Mouse (Mus musculus) forebrain, embryonic 15.5 days (tissue): Measurements from ENCODE around the gene Col23a1. TPM values are rescaled to one million over a fixed set of nuclear protein-coding genes. Genes with fewer than 3 reads are reported as not detected.

Experiments
- ATAC-seq: fragments of 200-750 bp; cut with Nextera tagmentation; replicated peaks from 2 replicates; pipeline ENCODE4 v1.8.0; 2017; ENCODE audit warnings: mild to moderate bottlenecking, moderate TSS enrichment, moderate library complexity
- H3K27ac ChIP-seq: fragments of 300-500 bp; sonication (generic); replicated peaks from 2 replicates; pipeline ENCODE4 v1.5.1; 2015; ENCODE audit warnings: mild to moderate bottlenecking, inconsistent platforms
- H3K27me3 ChIP-seq: fragments of 300-500 bp; sonication (generic); 2 replicates; pipeline ENCODE4 v1.6.1; 2015; ENCODE audit warnings: inconsistent platforms
- H3K36me3 ChIP-seq: fragments of 300-500 bp; sonication (generic); 2 replicates; pipeline ENCODE4 v1.6.1; 2015; ENCODE audit warnings: mild to moderate bottlenecking, inconsistent platforms
- H3K4me1 ChIP-seq: fragments of 300-500 bp; sonication (generic); 2 replicates; pipeline ENCODE4 v1.6.1; 2015; ENCODE audit warnings: inconsistent platforms
- H3K4me2 ChIP-seq: fragments of 300-500 bp; sonication (generic); replicated peaks from 2 replicates; pipeline ENCODE4 v1.6.1; 2015; ENCODE audit warnings: mild to moderate bottlenecking, inconsistent platforms
- H3K4me3 ChIP-seq: fragments of 300-500 bp; sonication (generic); 2 replicates; pipeline ENCODE4 v1.5.1; 2015; ENCODE audit warnings: mild to moderate bottlenecking, inconsistent platforms
- H3K9ac ChIP-seq: fragments of 300-500 bp; sonication (generic); replicated peaks from 2 replicates; pipeline ENCODE4 v1.6.1; 2015; ENCODE audit warnings: mild to moderate bottlenecking, inconsistent platforms
- H3K9me3 ChIP-seq: fragments of 300-500 bp; sonication (generic); 2 replicates; pipeline ENCODE4 v1.6.1; 2016; ENCODE audit warnings: inconsistent platforms
- WGBS: fragments of 180-500 bp; shearing (Covaris S2); methylation state at CpG from one replicate; pipeline ENCODE4 v1.1.7; 2015; ENCODE audit warnings: mixed read lengths; 5-methylcytosine and 5-hydroxymethylcytosine counted together
- polyA plus RNA-seq: library from polyadenylated mRNA; unstranded; fragments of >200 nt; fragmentation: Nextera tagmentation; extraction: Ambion mirVana; gene quantifications from 2 replicates; pipeline ENCODE4 v1.2.1, GENCODE M21; 2015

The Col23a1 gene
- polyA plus RNA-seq, 1 experiment from 2014 or later: 4.1 TPM

DNA sequence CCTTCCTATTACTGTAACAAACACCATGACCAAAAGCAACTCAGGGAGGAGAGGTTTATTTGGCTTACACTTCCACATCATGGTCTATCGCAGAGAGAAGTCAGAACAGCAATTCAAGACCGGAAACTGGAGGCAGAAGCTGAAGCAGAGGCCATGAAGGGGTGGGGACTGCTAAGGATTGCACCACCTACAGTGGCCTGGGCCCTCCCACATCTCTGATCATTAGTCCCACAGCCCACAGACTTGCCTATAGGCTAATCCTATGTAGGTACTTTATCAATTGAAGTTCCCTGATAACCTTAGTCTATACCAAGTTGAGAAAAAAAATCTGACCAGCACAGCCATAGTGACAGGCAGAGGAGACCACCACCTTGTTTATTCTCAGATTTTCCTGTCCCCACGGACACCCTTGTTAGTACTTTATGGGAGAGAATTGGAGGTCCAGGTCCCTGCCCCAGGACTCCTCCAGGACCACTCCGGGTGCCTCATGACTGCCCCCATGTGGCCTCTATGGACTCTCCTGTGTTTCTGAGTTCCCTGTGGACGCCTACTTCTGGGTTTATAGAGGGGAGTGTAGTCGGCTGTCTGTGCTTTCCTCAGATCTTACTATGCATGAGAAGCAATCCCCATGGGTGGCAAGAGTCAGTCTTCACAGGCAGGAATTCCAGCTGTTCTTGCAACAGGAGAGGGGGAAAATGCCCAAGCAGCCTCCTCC lies 157.1 kb downstream of the Col23a1 start:
- WGBS: 40% methylated on average over 6 of the region's 6 CpGs
- H3K36me3 ChIP-seq: no peaks in the 10 kb centered on the region
- no peak for ATAC-seq
- H3K4me3 ChIP-seq: no peak overlapping the region
- H3K4me2 ChIP-seq: no peak overlapping the region
- no peaks in the 10 kb centered on the region for H3K27me3 ChIP-seq
- H3K9ac ChIP-seq: no peak overlapping the region
- H3K4me1 ChIP-seq: 0 out of 2 replicates have a peak, but pooled peaks cover 5% of the 10 kb centered on the region
- H3K9me3 ChIP-seq: no peaks in the 10 kb centered on the region
- H3K27ac ChIP-seq: no peak overlapping the region

DNA sequence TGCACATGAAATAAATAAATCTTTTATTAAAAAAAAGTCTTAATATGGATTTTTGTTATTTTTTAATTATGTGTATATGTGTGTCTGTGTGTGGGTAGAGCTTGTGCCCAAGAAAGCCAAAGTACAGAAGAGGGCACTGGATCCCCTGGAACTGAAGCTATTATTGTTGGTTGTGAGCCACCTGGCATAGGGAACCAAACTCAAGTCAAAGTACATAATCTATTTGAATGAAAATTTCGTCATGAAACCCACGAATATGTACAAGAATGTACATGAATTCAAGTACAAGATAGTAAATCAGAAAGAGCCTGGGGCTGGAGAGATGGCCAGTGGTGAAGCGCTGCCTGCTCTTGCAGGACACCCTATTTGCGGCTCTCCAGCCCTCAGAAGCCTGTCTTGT lies 158.5 kb downstream of the Col23a1 start:
- no peak for ATAC-seq
- no peaks in the 10 kb centered on the region for H3K36me3 ChIP-seq
- WGBS: 64% methylated on average over 4 of the region's 4 CpGs

DNA sequence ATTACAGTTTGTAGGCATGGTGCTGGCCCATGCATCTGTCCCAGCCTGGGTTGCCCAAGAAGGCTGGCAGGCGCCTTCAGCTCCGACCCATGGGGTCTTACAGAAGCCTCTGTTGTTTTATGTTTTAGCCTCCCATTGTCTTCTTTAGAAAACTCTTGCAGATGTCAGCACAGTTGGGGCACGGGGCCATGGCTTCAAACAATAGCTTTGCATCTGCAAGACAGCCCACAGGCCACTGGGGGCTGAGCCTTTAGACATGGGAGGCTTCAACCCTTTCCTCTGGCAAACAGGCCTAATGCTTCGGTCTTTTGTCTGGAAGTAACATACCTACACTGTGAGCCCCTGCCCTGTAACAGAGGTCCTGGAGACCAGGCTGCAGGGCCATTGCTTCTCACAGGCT lies 159.0 kb downstream of the Col23a1 start:
- H3K36me3 ChIP-seq: no peaks in the 10 kb centered on the region
- no peak for ATAC-seq
- no peak overlapping the region for H3K4me2 ChIP-seq
- no peak overlapping the region for H3K4me3 ChIP-seq
- H3K9ac ChIP-seq: no peak overlapping the region
- no peaks in the 10 kb centered on the region for H3K27me3 ChIP-seq
- 10% methylated on average over 4 of the region's 4 CpGs for WGBS
- no peaks in the 10 kb centered on the region for H3K9me3 ChIP-seq
- H3K4me1 ChIP-seq: 0 out of 2 replicates have a peak, but pooled peaks cover 3% of the 10 kb centered on the region
- H3K27ac ChIP-seq: no peak overlapping the region

More for the DNA sequence above, 158.5 kb downstream of the Col23a1 start:
- no peak overlapping the region for H3K27ac ChIP-seq
- no peak overlapping the region for H3K4me2 ChIP-seq
- H3K4me3 ChIP-seq: no peak overlapping the region
- H3K9ac ChIP-seq: no peak overlapping the region
- H3K27me3 ChIP-seq: no peaks in the 10 kb centered on the region
- 0 out of 2 replicates have a peak, but pooled peaks cover 5% of the 10 kb centered on the region for H3K4me1 ChIP-seq
- H3K9me3 ChIP-seq: no peaks in the 10 kb centered on the region

DNA sequence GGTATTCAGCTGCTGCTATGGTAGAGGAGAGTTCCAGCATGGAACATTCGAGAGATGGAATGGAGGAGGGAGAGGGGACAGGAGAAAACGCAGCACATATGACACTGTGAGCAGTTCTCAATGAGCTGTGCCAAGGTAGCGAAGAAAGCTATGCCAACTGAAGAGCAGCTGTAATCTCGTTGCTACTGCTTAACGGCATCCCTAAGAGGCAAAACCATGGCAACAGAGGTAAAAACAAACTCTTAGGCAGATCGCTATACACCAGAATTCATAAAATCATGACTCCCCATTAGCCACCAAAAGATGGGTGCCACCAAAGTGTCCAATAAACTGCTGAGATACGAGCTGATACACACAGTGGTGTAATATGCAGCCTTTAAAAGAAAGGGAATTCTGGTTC lies 160.2 kb downstream of the Col23a1 start:
- Histone ChIP-seq H3K9me3 (no peaks in the 10 kb centered on the region), H3K36me3 (no peaks in the 10 kb centered on the region), H3K4me2 (no peak overlapping the region), H3K9ac (no peak overlapping the region), H3K27me3 (no peaks in the 10 kb centered on the region), H3K27ac (peak overlapping the region; percentile 35; the same call in 1 of the 2 replicates), H3K4me1 (0 out of 2 replicates have a peak, but pooled peaks cover 2% of the 10 kb centered on the region), H3K4me3 (no peak overlapping the region)
- WGBS: 61% methylated on average over 7 of the region's 7 CpGs
- ATAC-seq: no peak

DNA sequence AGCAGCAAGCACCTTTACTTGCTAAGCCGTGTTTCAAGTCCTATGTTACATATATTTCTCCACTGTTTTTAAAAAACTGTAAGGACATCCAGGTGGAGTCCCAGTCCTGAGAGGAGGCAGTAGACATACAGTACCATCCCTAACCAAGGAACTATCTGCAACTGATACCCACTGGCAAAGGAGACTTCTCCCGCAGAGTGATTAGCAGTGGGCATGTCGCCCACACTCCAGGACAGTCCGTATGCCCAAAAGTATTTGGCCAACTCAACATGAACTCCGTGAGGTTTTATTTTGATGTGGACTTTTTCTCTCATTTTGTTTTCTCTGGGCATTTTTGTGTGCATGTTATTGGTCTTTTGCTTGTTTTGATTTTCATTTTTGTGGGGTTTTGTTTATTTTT lies 161.6 kb downstream of the Col23a1 start:
- no peak overlapping the region for H3K4me3 ChIP-seq
- 0 out of 2 replicates have a peak, but pooled peaks cover 2% of the 10 kb centered on the region for H3K4me1 ChIP-seq
- no peaks in the 10 kb centered on the region for H3K9me3 ChIP-seq
- H3K27ac ChIP-seq: no peak overlapping the region
- no peak overlapping the region for H3K4me2 ChIP-seq
- ATAC-seq: no peak
- H3K36me3 ChIP-seq: no peaks in the 10 kb centered on the region
- no peak overlapping the region for H3K9ac ChIP-seq
- H3K27me3 ChIP-seq: no peaks in the 10 kb centered on the region
- WGBS: 90% methylated on average over 5 of the region's 5 CpGs

DNA sequence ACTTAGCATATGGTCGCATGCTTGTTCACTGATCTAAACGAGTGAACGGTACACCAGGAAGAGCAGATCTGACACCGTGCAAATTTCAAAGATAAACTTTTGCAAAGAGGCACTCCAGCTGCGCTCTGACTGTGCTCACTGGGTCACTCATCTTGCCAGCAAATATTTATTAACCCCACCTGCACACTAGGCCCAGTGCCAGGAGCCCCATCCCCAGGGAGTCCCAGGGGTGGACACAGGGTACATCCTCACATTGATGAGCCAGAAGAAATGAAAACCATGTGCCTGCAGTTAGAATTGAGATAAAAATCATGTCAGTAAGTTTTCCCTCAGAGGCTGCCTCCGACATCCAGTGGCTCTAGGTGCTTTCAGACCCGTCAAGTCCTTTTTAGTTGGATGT lies 162.2 kb downstream of the Col23a1 start:
- Histone ChIP-seq H3K4me3 (no peak overlapping the region), H3K4me1 (0 out of 2 replicates have a peak, but pooled peaks cover 2% of the 10 kb centered on the region), H3K4me2 (no peak overlapping the region), H3K27me3 (no peaks in the 10 kb centered on the region), H3K27ac (no peak overlapping the region), H3K9ac (no peak overlapping the region), H3K9me3 (no peaks in the 10 kb centered on the region), H3K36me3 (no peaks in the 10 kb centered on the region)
- WGBS: 71% methylated on average over 7 of the region's 7 CpGs
- ATAC-seq: no peak

DNA sequence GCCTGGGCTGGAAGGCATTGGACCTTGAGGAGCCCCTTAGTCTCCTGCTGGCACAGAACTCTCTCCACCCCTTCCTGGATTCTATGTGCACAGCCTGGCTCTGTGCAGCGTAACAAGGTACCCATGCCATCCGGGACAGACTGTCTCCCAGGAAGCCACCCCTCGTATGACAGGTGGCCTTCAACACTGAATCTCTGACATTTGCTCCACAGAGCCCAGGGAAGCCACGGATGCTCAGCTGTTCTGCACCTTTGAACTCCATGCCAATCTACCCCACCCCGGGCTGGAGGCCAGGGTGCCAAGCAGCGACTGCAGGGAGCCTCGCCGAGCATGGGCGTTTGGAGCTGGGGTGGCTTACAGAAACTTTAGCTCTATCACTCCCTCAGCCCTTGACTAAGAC lies 164.0 kb downstream of the Col23a1 start:
- H3K4me2 ChIP-seq: no peak overlapping the region
- H3K9me3 ChIP-seq: no peaks in the 10 kb centered on the region
- H3K27ac ChIP-seq: no peak overlapping the region
- no peaks in the 10 kb centered on the region for H3K36me3 ChIP-seq
- ATAC-seq: no peak
- H3K27me3 ChIP-seq: no peaks in the 10 kb centered on the region
- 91% methylated on average over 9 of the region's 9 CpGs for WGBS
- peaks cover 4% of the 10 kb centered on the region; the same call in 1 of the 2 replicates for H3K4me1 ChIP-seq
- no peak overlapping the region for H3K9ac ChIP-seq
- H3K4me3 ChIP-seq: no peak overlapping the region

DNA sequence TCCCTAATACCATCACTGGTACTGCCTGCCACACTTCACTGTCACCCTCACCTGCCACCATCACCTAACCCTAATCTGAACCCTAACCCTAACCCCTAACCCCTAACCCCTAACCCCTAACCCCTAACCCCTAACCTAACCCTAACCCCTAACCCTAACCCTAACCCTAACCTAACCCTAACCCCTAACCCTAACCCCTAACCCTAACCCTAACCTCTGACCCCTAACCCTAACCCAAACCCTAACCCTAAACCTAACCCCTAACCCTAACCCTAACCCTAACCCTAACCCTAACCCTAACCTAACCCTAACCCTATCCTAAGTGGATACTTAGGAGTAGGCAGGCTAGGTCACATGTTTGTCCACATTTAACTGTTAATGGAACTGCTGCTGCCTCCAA lies 165.8 kb downstream of the Col23a1 start:
- H3K36me3 ChIP-seq: no peaks in the 10 kb centered on the region
- no peak for ATAC-seq
- H3K4me1 ChIP-seq: peaks cover 15% of the 10 kb centered on the region
- no peaks in the 10 kb centered on the region for H3K27me3 ChIP-seq
- no peak overlapping the region for H3K4me3 ChIP-seq
- no peak overlapping the region for H3K27ac ChIP-seq
- H3K9ac ChIP-seq: no peak overlapping the region
- no peaks in the 10 kb centered on the region for H3K9me3 ChIP-seq
- no peak overlapping the region for H3K4me2 ChIP-seq

DNA sequence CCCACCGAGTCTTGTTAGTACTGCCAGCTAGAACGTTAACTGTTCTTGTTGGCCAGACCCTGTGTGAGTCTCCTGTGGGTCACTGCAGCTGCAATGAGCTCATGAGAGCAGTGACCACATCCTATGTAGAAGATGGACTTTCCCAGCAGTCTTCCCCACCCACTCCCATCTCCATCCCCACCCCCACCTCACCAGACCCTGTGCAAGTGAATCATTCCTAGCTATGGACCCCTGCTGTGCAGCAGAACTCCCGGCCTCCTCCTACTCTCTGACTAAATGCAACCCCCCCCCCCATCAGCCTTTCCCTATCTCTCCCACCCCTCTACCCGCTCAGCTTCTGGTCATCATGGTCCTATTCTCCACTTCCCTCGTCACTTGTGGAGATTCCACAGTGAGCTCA lies 167.9 kb downstream of the Col23a1 start:
- H3K9ac ChIP-seq: no peak overlapping the region
- no peak for ATAC-seq
- H3K36me3 ChIP-seq: no peaks in the 10 kb centered on the region
- no peak overlapping the region for H3K27ac ChIP-seq
- no peaks in the 10 kb centered on the region for H3K9me3 ChIP-seq
- H3K4me2 ChIP-seq: no peak overlapping the region
- no peak overlapping the region for H3K4me3 ChIP-seq
- no peaks in the 10 kb centered on the region for H3K27me3 ChIP-seq
- peaks cover 15% of the 10 kb centered on the region for H3K4me1 ChIP-seq
- WGBS: 60% methylated on average over 5 of the region's 5 CpGs

DNA sequence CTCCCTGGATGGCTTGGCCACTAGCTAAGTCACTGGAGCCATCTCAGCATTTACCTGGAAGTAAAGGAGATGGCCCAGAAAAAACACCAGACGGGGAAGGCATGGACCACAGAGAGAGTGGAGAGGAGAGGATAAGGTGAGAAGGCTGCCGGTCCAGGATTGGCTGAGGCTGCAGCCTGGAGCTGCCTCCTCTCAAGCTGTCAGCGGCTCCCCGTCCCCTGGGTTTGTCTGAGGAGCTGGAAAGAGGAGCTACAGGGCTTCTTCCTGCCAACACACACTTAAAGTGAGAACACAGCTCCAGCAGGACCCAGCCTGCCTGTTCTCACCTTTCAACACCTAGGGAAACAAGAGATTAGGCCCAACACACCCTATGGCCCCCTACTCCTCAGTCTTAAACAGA lies 168.9 kb downstream of the Col23a1 start:
- ATAC-seq: no peak
- H3K27ac ChIP-seq: peak overlapping the region; percentile 60; the same call in 1 of the 2 replicates

DNA sequence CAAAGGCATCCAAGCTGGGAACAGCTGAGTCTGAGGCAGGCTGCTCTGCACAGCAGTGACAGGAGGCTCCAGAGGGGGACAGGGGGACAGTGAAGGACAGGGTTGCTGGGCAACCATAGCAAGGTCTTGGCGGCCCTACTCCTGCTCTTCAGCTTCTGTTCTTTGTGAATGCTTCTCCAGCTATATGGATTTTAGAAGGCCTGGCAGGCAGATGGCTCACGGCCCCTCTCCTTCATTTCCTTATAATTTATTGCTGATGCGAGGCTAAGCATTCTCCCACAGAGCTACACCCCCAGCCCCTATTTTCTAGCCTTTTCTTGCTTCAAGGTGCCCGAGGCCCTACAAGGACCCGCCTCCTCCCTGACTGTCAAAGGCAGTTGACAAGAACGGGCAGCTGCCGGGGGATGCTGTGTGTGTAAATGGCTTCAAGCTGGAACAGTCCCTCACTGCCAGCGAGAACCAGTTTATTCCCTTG lies 169.9 kb downstream of the Col23a1 start:
- Histone ChIP-seq H3K9me3 (no peaks in the 10 kb centered on the region), H3K4me2 (no peak overlapping the region), H3K27ac (peak overlapping the region; percentile 60; the same call in 1 of the 2 replicates), H3K4me1 (peaks cover 15% of the 10 kb centered on the region), H3K9ac (no peak overlapping the region), H3K4me3 (no peak overlapping the region), H3K27me3 (no peaks in the 10 kb centered on the region), H3K36me3 (no peaks in the 10 kb centered on the region)
- peak; percentile 81 for ATAC-seq
- WGBS: 37% methylated on average over 8 of the region's 8 CpGs

More for the DNA sequence above, 168.9 kb downstream of the Col23a1 start:
- whole genome bisulfite sequencing: 59% methylated on average over 4 of the region's 4 CpGs
- Histone ChIP-seq H3K4me2 (no peak overlapping the region), H3K9me3 (no peaks in the 10 kb centered on the region), H3K27me3 (no peaks in the 10 kb centered on the region), H3K4me3 (no peak overlapping the region), H3K36me3 (no peaks in the 10 kb centered on the region), H3K4me1 (peaks cover 15% of the 10 kb centered on the region), H3K9ac (no peak overlapping the region)

DNA sequence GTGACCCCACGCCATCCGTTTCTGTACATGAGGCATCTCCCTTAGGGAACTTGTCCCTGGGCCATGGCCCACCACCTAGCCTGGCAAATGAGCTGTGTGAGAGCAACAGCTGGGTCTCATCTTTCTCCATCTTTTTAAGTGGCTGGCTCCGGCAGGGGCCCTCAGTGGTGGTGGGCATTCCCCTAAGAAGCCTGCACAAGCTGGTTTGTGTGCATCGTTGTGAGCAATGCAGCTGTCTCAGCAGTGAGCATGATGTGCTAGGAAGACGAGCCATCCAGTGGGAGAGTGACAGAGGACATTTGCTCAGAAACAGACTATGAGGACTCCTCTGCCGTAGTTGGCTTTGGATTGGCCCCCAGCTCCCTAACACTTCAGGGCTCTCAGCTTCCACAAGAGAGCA lies 179.0 kb downstream of the Col23a1 start:
- Histone ChIP-seq H3K9me3 (no peaks in the 10 kb centered on the region), H3K9ac (no peak overlapping the region), H3K4me3 (no peak overlapping the region), H3K4me1 (peaks cover 6% of the 10 kb centered on the region; the same call in 1 of the 2 replicates), H3K4me2 (no peak overlapping the region), H3K27me3 (no peaks in the 10 kb centered on the region), H3K27ac (no peak overlapping the region), H3K36me3 (no peaks in the 10 kb centered on the region)
- no peak for ATAC-seq
- WGBS: 81% methylated on average over 6 of the region's 6 CpGs
